Mouse (Mus musculus) midbrain, embryonic 15.5 days (tissue): ENCODE results near the gene Sgca. TPM values are rescaled to one million over a fixed set of nuclear protein-coding genes. Genes with fewer than 3 reads are reported as not detected.
"Not testable (repeated sequence)": the region's sequence is repeated elsewhere in the genome, so short reads cannot be mapped to it uniquely, and the experiment has no call there.

Experiments used
- ATAC-seq: fragments of 200-750 bp; cut with Nextera tagmentation; replicated peaks from 2 replicates; pipeline ENCODE4 v1.8.0; 2017; ENCODE audit warnings: moderate TSS enrichment
- H3K27ac ChIP-seq: fragments of 300-500 bp; sonication (generic); 2 replicates; pipeline ENCODE4 v1.5.1; 2015; ENCODE audit warnings: mild to moderate bottlenecking, inconsistent platforms
- H3K27me3 ChIP-seq: fragments of 300-500 bp; sonication (generic); replicated peaks from 2 replicates; pipeline ENCODE4 v1.6.1; 2015; ENCODE audit warnings: inconsistent platforms
- H3K36me3 ChIP-seq: fragments of 300-500 bp; sonication (generic); replicated peaks from 2 replicates; pipeline ENCODE4 v1.6.1; 2015; ENCODE audit warnings: inconsistent platforms
- H3K4me1 ChIP-seq: fragments of 300-500 bp; sonication (generic); 2 replicates; pipeline ENCODE4 v1.6.1; 2015; ENCODE audit warnings: inconsistent platforms
- H3K4me2 ChIP-seq: fragments of 300-500 bp; sonication (generic); 2 replicates; pipeline ENCODE4 v1.6.1; 2015; ENCODE audit warnings: inconsistent platforms, mild to moderate bottlenecking, moderate library complexity
- H3K4me3 ChIP-seq: fragments of 300-500 bp; sonication (generic); 2 replicates; pipeline ENCODE4 v1.5.1; 2015; ENCODE audit warnings: mild to moderate bottlenecking, inconsistent platforms
- H3K9ac ChIP-seq: fragments of 300-500 bp; sonication (generic); 2 replicates; pipeline ENCODE4 v1.6.1; 2015; ENCODE audit warnings: mild to moderate bottlenecking, inconsistent platforms
- H3K9me3 ChIP-seq: fragments of 300-500 bp; sonication (generic); 2 replicates; pipeline ENCODE4 v1.6.1; 2016; ENCODE audit warnings: inconsistent platforms
- WGBS: fragments of 180-500 bp; shearing (Covaris S2); methylation state at CpG from one replicate; pipeline ENCODE4 v1.1.7; 2015; ENCODE audit warnings: mixed read lengths; 5-methylcytosine and 5-hydroxymethylcytosine counted together
- polyA plus RNA-seq: library from polyadenylated mRNA; unstranded; fragments of >200 nt; fragmentation: Nextera tagmentation; extraction: Ambion mirVana; gene quantifications from 2 replicates; pipeline ENCODE4 v1.2.1, GENCODE M21; 2015

The Sgca gene
- polyA plus RNA-seq, 1 experiment from 2014 or later = not detected

- ATAC-seq = peak; percentile 64
- peak overlapping the region; percentile 36 for H3K9ac ChIP-seq
- H3K4me1 ChIP-seq = peaks cover 22% of the 10 kb centered on the region
- H3K36me3 ChIP-seq = no peaks in the 10 kb centered on the region
- H3K4me3 ChIP-seq = peak overlapping the region; percentile 24
- H3K9me3 ChIP-seq = no peaks in the 10 kb centered on the region
- H3K27me3 ChIP-seq = no peaks in the 10 kb centered on the region
- H3K4me2 ChIP-seq = peak overlapping the region; percentile 49
- 28% methylated on average over 9 of the region's 9 CpGs for WGBS
- H3K27ac ChIP-seq = peak overlapping the region; percentile 91
Observed at GRCm38 (mm10) chr11:94978178-94978915, 2.2 kb upstream of the Sgca start.

GRCm38 (mm10) chr11:94974951-94975350 is 1.2 kb downstream of the Sgca start:
- Histone ChIP-seq H3K4me1 (peaks cover 22% of the 10 kb centered on the region), H3K9me3 (no peaks in the 10 kb centered on the region), H3K27ac (no peak overlapping the region), H3K4me2 (no peak overlapping the region), H3K4me3 (no peak overlapping the region), H3K9ac (no peak overlapping the region), H3K36me3 (no peaks in the 10 kb centered on the region), H3K27me3 (no peaks in the 10 kb centered on the region)
- ATAC-seq = no peak
- 60% methylated on average over 2 of the region's 2 CpGs for WGBS

GRCm38 (mm10) chr11:94973313-94973712 is 2.8 kb downstream of the Sgca start:
- Histone ChIP-seq H3K4me1 (peaks cover 10% of the 10 kb centered on the region), H3K27me3 (no peaks in the 10 kb centered on the region), H3K36me3 (no peaks in the 10 kb centered on the region), H3K9me3 (no peaks in the 10 kb centered on the region), H3K4me2 (no peak overlapping the region), H3K9ac (no peak overlapping the region), H3K27ac (no peak overlapping the region), H3K4me3 (no peak overlapping the region)
- 46% methylated on average over 4 of the region's 4 CpGs for WGBS
- ATAC-seq = no peak

- Histone ChIP-seq H3K4me1 (peaks cover 5% of the 10 kb centered on the region), H3K9ac (no peak overlapping the region), H3K27me3 (no peaks in the 10 kb centered on the region), H3K4me3 (no peak overlapping the region), H3K9me3 (no peaks in the 10 kb centered on the region), H3K36me3 (no peaks in the 10 kb centered on the region), H3K27ac (no peak overlapping the region), H3K4me2 (no peak overlapping the region)
- WGBS = 63% methylated on average over 5 of the region's 5 CpGs
- ATAC-seq = no peak
Observed at GRCm38 (mm10) chr11:94972887-94973286, 3.2 kb downstream of the Sgca start.

- Histone ChIP-seq H3K9me3 (no peaks in the 10 kb centered on the region), H3K9ac (no peak overlapping the region), H3K4me3 (no peak overlapping the region), H3K36me3 (no peaks in the 10 kb centered on the region), H3K4me2 (no peak overlapping the region), H3K4me1 (no peaks in the 10 kb centered on the region), H3K27ac (no peak overlapping the region), H3K27me3 (no peaks in the 10 kb centered on the region)
- no peak for ATAC-seq
- WGBS = 63% methylated on average over 16 of the region's 16 CpGs
Observed at GRCm38 (mm10) chr11:94971895-94972615, 4.1 kb downstream of the Sgca start.

- 0 out of 2 replicates have a peak, but pooled peaks have one; percentile 39 for ATAC-seq
Observed at GRCm38 (mm10) chr11:94970210-94970943, 5.8 kb downstream of the Sgca start.

GRCm38 (mm10) chr11:94969709-94970108 is 6.4 kb downstream of the Sgca start:
- not testable (repeated sequence) for H3K36me3 ChIP-seq, ATAC-seq, H3K27me3 ChIP-seq, H3K4me1 ChIP-seq, H3K4me2 ChIP-seq, H3K4me3 ChIP-seq, H3K27ac ChIP-seq, H3K9me3 ChIP-seq, H3K9ac ChIP-seq
- 95% methylated on average over 4 of the region's 4 CpGs for WGBS

More at GRCm38 (mm10) chr11:94970210-94970943, 5.8 kb downstream of the Sgca start:
- Histone ChIP-seq H3K9ac (no peak overlapping the region), H3K4me1 (no peaks in the 10 kb centered on the region), H3K9me3 (no peaks in the 10 kb centered on the region), H3K36me3 (no peaks in the 10 kb centered on the region), H3K4me3 (no peak overlapping the region), H3K27ac (no peak overlapping the region), H3K4me2 (no peak overlapping the region), H3K27me3 (no peaks in the 10 kb centered on the region)
- 64% methylated on average over 15 of the region's 15 CpGs for WGBS

- Histone ChIP-seq H3K27ac (no peak overlapping the region), H3K4me1 (no peaks in the 10 kb centered on the region), H3K9me3 (no peaks in the 10 kb centered on the region), H3K9ac (no peak overlapping the region), H3K36me3 (no peaks in the 10 kb centered on the region), H3K4me3 (no peak overlapping the region), H3K27me3 (no peaks in the 10 kb centered on the region), H3K4me2 (no peak overlapping the region)
- 71% methylated on average over 7 of the region's 7 CpGs for WGBS
- ATAC-seq = no peak
Observed at GRCm38 (mm10) chr11:94968187-94968586, 7.9 kb downstream of the Sgca start.

- Histone ChIP-seq H3K27ac (no peak within 1 kb of the TSS), H3K36me3 (no peaks in the 10 kb centered on the region), H3K9me3 (no peaks in the 10 kb centered on the region), H3K4me2 (no peak within 1 kb of the TSS), H3K4me3 (no peak within 1 kb of the TSS), H3K27me3 (no peaks in the 10 kb centered on the region), H3K9ac (no peak within 1 kb of the TSS), H3K4me1 (no peaks in the 10 kb centered on the region)
- no peak for ATAC-seq
- WGBS = 54% methylated on average over 4 of the region's 4 CpGs
Observed at GRCm38 (mm10) chr11:94967419-94967818, 8.7 kb downstream of the Sgca start, which contains the start of gene Hils1. Gene Hils1, plus strand, starts transcription at chr11:94967593.

GRCm38 (mm10) chr11:94962534-94963101 is 13.5 kb downstream of the Sgca start:
- Histone ChIP-seq H3K4me2 (no peak overlapping the region), H3K4me1 (no peaks in the 10 kb centered on the region), H3K9ac (no peak overlapping the region), H3K36me3 (no peaks in the 10 kb centered on the region), H3K27ac (no peak overlapping the region), H3K9me3 (no peaks in the 10 kb centered on the region), H3K4me3 (no peak overlapping the region), H3K27me3 (no peaks in the 10 kb centered on the region)
- WGBS = 83% methylated on average over 5 of the region's 5 CpGs
- no peak for ATAC-seq

- WGBS = 19% methylated on average over 8 of the region's 8 CpGs
- Histone ChIP-seq H3K27me3 (no peaks in the 10 kb centered on the region), H3K4me1 (no peaks in the 10 kb centered on the region), H3K36me3 (no peaks in the 10 kb centered on the region), H3K4me2 (no peak overlapping the region), H3K9ac (no peak overlapping the region), H3K4me3 (no peak overlapping the region), H3K9me3 (no peaks in the 10 kb centered on the region), H3K27ac (peak overlapping the region; percentile 11; the same call in 1 of the 2 replicates)
- ATAC-seq = 0 out of 2 replicates have a peak, but pooled peaks have one; percentile 11
Observed at GRCm38 (mm10) chr11:94958065-94958858, 17.9 kb downstream of the Sgca start.
